Mouse (Mus musculus): ENCODE data around the gene Mob3a.

Gene Mob3a

DNA sequence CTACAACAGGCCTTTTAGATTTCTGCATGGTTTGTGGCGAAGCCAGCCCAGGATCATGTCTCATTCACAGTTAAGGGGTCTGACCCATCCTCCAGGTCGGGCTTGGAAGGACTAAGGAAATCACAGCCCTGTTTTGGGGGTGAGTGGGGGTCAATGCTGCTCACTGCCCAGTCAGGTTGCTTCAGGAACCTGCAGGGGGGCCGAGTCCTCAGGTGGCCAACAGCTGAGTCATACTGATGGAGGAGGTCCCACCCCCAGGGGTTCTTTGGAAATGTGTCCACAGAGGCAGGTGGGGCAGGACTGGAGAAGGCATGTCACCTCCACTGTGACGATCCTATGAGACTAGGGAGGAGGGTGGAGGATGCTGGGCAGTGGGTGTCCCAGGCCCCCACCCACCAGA lies 36.3 kb downstream of the Mob3a start:
- TF ChIP-seq GATA4 (IDR thresholded peaks at IDR 0.05; ENCODE audit: insufficient replicate concordance, low read length) = no peak

DNA sequence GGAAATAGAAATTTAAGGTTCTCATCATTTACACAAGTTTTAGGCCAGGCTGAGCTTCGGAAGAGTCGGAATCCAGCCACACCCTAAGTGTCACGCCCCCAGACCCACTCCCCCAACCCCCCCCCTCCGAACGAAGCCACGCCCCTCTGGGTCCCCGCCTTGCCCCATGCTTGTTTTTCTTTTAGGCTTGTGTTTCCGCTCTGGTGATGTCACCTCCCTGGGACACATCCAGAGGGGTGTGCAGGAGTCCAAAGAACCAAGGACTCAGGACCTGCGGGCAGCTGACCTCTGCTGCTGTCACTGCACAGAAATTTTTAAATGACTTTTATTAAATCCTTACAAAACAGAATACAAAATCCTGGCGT lies 36.8 kb downstream of the Mob3a start:
- no peak for TF ChIP-seq GATA4 (IDR thresholded peaks at IDR 0.05; ENCODE audit: insufficient replicate concordance, low read length)

DNA sequence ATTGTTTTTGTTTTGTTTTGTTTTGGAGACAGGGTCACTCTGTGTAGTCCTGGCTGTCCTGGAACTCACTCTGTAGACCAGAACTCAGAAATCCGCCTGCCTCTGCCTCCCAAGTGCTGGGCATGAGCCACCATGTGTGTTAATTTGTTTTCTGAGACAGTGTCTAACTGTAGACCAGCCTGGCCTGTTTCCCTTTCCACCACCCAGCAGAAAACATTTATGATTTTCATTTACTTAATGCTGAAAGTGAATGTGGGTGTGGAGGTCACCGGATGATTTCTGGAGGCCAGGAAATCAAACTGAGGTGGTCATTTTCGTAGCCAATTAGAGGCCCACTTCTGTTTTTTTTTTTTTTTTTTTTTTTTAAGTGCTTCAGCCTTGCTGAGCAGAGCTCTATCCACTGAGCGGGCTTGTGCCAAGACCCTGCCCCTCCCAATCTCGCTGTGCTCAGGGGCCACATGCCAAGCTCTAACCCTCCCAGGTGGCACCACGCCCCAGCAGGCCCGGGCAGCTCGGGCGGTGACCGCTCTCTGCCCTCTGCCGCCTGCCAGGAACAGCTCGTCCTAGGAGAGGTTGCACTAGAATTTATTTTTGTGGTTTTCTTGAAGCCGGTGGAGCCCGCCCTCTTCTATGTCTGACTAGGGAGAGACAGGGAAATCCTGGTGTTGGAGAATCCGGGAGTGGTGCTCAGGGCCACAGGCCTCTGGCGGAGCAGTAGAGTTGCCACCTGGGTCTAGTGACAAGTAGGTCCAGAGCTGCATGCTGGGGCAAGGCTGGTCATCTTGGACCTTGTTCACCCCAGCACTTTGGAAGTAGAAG lies 37.4 kb downstream of the Mob3a start:
- peak; percentile 8; the same call in 1 of the 2 replicates for TF ChIP-seq GATA4 (IDR thresholded peaks at IDR 0.05; ENCODE audit: insufficient replicate concordance, low read length)

DNA sequence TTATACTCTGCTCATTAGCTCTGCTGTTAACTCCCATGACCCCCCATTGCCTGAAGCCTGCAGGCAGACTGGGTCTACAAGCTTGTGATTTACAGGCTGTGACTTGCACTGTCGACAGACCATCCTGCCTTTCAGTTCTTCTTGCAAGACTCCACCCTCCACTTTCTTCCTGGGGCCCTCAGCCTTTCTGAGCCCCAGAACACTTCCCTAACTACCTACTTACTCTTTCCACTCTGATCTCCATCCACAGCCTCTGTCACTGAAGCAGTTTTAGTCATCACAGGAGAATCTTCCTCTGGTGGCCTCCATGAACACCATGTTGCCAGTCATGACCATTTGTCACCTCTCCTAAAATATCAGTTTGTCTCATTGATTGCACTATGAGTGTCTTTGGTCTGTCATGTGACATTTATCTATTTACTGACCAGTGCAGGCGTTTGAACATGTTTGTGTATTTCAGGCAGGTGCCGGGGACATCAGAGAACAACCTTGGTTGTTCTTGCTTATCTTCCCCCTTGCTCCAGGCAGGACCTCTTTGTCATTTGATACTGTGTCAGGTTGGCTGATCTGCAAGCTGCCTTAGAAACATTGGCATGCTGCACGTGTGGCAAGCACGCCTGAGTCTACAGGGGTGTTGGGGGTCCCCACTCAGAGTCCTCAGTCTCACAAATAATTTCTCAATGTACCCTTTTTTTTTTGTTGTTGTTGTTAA lies 38.1 kb downstream of the Mob3a start:
- peak; percentile 75; the same call in 1 of the 2 replicates for TF ChIP-seq GATA4 (IDR thresholded peaks at IDR 0.05; ENCODE audit: insufficient replicate concordance, low read length)

DNA sequence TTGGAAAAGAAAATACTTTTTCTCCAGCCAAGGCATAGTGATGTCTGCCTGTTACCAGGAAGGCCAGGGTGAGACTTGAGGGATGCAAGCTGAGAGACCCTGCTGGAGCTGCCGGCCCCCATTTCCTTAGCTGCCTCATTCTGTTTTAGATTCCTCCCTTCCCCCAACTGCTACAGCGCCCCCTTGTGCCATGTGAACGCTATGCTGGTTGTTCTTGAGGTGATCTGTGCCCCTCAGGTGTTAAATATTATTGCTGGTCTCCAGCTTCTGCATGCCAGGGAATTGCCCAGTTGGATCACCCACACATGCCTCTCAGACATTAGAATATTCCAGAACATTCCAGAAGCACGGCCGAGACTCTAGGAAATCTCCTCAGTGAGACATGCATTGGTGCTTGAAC lies 40.6 kb downstream of the Mob3a start:
- no peak for TF ChIP-seq GATA4 (IDR thresholded peaks at IDR 0.05; ENCODE audit: insufficient replicate concordance, low read length)

DNA sequence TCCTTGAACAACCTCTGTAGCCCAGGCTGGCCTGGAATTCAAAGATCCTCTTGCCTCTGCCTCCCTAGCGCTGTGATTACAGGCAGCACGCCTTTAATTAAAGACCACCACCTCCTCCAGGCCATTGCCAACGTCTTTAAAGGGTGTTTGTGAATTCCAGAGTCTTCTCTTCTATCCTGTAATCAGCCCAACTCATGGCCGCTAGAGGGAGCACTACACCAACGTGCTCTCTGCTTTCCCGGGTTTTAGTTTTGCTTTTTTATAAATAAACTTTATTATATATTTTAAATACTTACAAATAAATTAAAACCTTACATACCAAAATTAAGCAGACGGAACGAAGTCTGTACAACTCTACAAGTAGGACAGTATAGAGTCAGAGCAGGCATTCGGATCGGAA lies 42.6 kb downstream of the Mob3a start:
- TF ChIP-seq GATA4 (IDR thresholded peaks at IDR 0.05; ENCODE audit: insufficient replicate concordance, low read length) = no peak

- no peak for TF ChIP-seq GATA4 (IDR thresholded peaks at IDR 0.05; ENCODE audit: insufficient replicate concordance, low read length)
Measured at GRCm38 (mm10) chr10:80658841-80659202, 43.0 kb downstream of the Mob3a start.

- TF ChIP-seq GATA4 (IDR thresholded peaks at IDR 0.05; ENCODE audit: insufficient replicate concordance, low read length) = no peak
Measured at GRCm38 (mm10) chr10:80658194-80658840, 43.5 kb downstream of the Mob3a start.

- TF ChIP-seq GATA4 (IDR thresholded peaks at IDR 0.05; ENCODE audit: insufficient replicate concordance, low read length) = no peak
Measured at GRCm38 (mm10) chr10:80656863-80657623, 44.7 kb downstream of the Mob3a start, which contains the start of gene Btbd2. Gene Btbd2, minus strand, starts transcription at chr10:80657071.

DNA sequence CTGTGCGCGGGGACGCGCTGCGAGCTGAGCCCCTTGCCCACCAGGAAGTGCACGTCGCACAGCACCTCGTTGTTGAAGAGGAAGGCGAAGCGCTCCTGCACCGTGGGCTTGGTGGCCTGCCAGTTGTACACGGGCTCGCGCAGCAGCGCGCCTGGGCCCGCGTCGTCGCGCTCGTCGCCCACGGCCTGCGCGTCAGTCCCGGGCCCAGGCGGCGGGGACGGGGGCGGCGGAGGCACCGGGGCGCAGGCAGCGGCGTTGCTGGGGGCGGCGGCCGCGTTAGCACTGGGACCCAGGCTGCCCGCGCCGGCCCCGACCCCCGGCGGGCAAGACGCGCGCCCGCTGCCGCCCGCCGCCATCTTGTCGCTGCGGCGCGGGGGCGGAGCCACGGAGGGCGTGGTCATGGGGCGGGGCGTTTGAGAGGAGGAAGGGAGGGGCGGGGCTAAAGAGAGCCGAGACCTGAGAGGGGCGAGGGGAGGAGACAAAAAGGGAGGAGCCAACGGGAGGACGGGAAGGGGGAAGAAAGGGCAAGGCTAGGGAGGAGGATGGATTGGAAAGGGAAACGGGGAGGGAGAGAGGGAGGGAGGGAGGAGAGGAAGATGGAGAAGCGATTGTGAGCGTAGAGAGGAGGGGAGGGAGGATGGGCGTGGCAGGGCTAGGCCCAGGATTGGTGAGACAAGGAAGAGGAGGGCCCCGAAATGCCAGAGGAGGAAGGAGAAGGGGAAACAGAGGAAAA lies 45.5 kb downstream of the Mob3a start:
- peak; percentile 51; the same call in 1 of the 2 replicates for TF ChIP-seq GATA4 (IDR thresholded peaks at IDR 0.05; ENCODE audit: insufficient replicate concordance, low read length)

DNA sequence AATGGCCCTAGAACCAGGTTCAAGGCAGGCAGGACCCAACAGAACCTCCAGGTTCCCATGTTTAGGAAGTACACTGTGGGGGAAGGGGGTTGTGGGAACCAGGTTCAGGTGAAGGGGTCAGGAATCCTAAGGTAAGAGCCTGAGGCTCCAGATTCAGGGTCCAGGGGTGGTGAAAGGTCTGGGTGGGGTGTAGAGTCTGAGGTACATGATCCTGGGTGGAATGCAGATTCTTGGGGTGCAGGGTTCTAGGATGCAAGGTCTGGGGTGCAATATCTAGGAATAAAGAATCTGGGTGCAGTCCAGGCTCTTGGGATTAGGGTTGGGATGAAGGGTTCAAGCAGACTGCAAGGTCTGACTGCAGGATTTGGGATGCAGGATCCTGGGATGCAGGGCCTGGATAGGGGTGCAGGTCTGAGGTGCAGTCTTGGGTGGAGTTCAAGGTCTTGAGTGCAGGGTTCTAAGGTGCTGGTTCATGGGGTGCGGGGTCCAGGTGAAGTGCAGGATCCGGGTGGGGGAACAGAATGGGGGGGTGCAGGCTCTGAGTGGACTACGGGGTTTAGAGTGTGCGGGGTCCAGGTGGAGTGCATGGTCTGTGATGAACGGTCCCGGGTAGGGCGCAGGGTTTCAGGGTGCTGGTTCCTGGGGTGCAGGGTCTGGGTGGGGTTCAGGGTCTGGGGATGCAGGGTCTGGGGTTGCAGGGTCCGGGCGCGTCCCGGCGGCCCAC lies 46.2 kb downstream of the Mob3a start:
- no peak for TF ChIP-seq GATA4 (IDR thresholded peaks at IDR 0.05; ENCODE audit: insufficient replicate concordance, low read length)

- no peak for TF ChIP-seq GATA4 (IDR thresholded peaks at IDR 0.05; ENCODE audit: insufficient replicate concordance, low read length)
Measured at GRCm38 (mm10) chr10:80654866-80655265, 46.9 kb downstream of the Mob3a start.

- TF ChIP-seq GATA4 (IDR thresholded peaks at IDR 0.05; ENCODE audit: insufficient replicate concordance, low read length) = no peak
Measured at GRCm38 (mm10) chr10:80653156-80653720, 48.5 kb downstream of the Mob3a start.

- no peak for TF ChIP-seq GATA4 (IDR thresholded peaks at IDR 0.05; ENCODE audit: insufficient replicate concordance, low read length)
Measured at GRCm38 (mm10) chr10:80650392-80650791, 51.4 kb downstream of the Mob3a start.
